9 mouse cellular contexts compared by ENCODE assay signal in the genomic region with DNA sequence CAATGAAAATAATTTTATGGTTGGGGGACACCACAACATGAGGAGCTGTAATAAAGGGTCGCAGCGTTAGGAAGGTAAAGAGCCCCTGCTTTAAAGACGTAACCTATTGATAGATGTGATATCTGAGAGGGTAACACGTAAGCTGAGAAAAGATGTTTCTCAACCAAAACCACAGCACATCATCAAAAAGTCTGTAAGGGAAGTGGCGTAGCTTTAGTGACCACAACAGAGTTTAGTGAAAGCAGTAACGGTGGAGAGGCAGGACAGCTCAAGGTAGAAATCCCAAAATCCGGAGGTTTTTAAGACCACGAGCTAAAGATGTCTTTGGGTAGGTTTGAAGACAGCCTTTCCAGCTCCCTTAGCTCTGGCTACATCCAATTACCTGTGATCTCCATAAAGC. TPM values are rescaled to one million over a fixed set of nuclear protein-coding genes. Genes with fewer than 3 reads are reported as not detected.
DNase-seq lines count a peak whose midpoint lies in the region; ATAC-seq lines count a peak whose summit lies in the region.
"Had no signal": no experiment of that assay in that cellular context is flagged by ENCODE, and none has a peak within 500 bp of the region (broad histone marks: within the 10 kb centered on the region; RNA-seq: fewer than 3 reads in every experiment).

No protein-coding gene starts in this region.

- no peaks in the 10 kb centered on the region for H3K9me3 ChIP-seq in hindbrain, embryonic 14.5 days (ENCODE audit: control insufficient read depth, low read length)
- H3K9me3 ChIP-seq in hindbrain, embryonic 11.5 days (ENCODE audit: control insufficient read depth, low read length): no peaks in the 10 kb centered on the region

- peak overlapping the region; percentile 92 for H3K4me2 ChIP-seq in hindbrain, embryonic 14.5 days (replicated peaks)
- no peak overlapping the region for H3K4me2 ChIP-seq in hindbrain, embryonic 11.5 days (replicated peaks; ENCODE audit: low read depth, low read length)

- no peak for DNase-seq in hindbrain, embryonic 14.5 days (ENCODE audit: low spot score)
- DNase-seq in hindbrain, embryonic 11.5 days (ENCODE audit: low spot score): no peak
- DNase-seq in T-cell, adult 2 months (ENCODE audit: low spot score): peak; percentile 84
- peak; percentile 90 for DNase-seq in induced T-regulatory cell, adult 2 months (ENCODE audit: low read depth)
- peak; percentile 60 to 73 for DNase-seq in natural killer cell, adult 2 months (ENCODE audit: low spot score in 2 of 2)
- DNase-seq in ovary, adult 18-20 months (ENCODE audit: low spot score): no peak
- DNase-seq in cerebellum, postnatal 36 days: no peak
- no peak for DNase-seq in kidney, adult 8-10 months
- DNase-seq: lung, adult 18-20 months had no signal

- H3K27me3 ChIP-seq in hindbrain, embryonic 14.5 days (ENCODE audit: control insufficient read depth, insufficient read depth, low read length): no peaks in the 10 kb centered on the region
- no peaks in the 10 kb centered on the region for H3K27me3 ChIP-seq in hindbrain, embryonic 11.5 days (ENCODE audit: control insufficient read depth, insufficient read depth, low read length)

- H3K9ac ChIP-seq in hindbrain, embryonic 14.5 days: peak overlapping the region; percentile 98; the same call in 1 of the 2 replicates
- no peak overlapping the region for H3K9ac ChIP-seq in hindbrain, embryonic 11.5 days (ENCODE audit: low read depth, low read length)

- H3K4me1 ChIP-seq in hindbrain, embryonic 14.5 days (replicated peaks; ENCODE audit: control insufficient read depth, insufficient read depth, low read length): peaks cover 36% of the 10 kb centered on the region
- no peaks in the 10 kb centered on the region; the same call in 1 of the 2 replicates for H3K4me1 ChIP-seq in hindbrain, embryonic 11.5 days (replicated peaks; ENCODE audit: control insufficient read depth, insufficient read depth, low read length)

- WGBS in hindbrain, embryonic 14.5 days: 95% methylated on average over 8 of the region's 8 CpGs
- 91% methylated on average over 8 of the region's 8 CpGs for WGBS in hindbrain, embryonic 11.5 days

- H3K27ac ChIP-seq in hindbrain, embryonic 14.5 days: no peak overlapping the region; the same call in 1 of the 2 replicates
- no peak overlapping the region for H3K27ac ChIP-seq in hindbrain, embryonic 11.5 days (ENCODE audit: low read depth, low read length)

- H3K4me3 ChIP-seq in hindbrain, embryonic 14.5 days (replicated peaks; ENCODE audit: low read length): no peak overlapping the region
- no peak overlapping the region for H3K4me3 ChIP-seq in hindbrain, embryonic 11.5 days (ENCODE audit: low read depth, low read length)

- ATAC-seq in hindbrain, embryonic 14.5 days (ENCODE audit: low FRiP score): no peak
- ATAC-seq in hindbrain, embryonic 11.5 days (ENCODE audit: low FRiP score): no peak

- H3K36me3 ChIP-seq in hindbrain, embryonic 14.5 days (replicated peaks; ENCODE audit: control insufficient read depth, insufficient read depth): peaks cover 19% of the 10 kb centered on the region
- no peaks in the 10 kb centered on the region for H3K36me3 ChIP-seq in hindbrain, embryonic 11.5 days (ENCODE audit: control insufficient read depth, insufficient read depth, low read length)

RNA-seq across cellular contexts. Expression of gene Dnaja1, which starts 1.0 kb away (rescaled TPM):
- polyA plus RNA-seq in hindbrain, embryonic 14.5 days (2014; fragmentation: Nextera tagmentation; extraction: Ambion mirVana): 635 and 648 TPM in 2 replicates
- polyA plus RNA-seq in hindbrain, embryonic 11.5 days (2014; fragmentation: Nextera tagmentation; extraction: Ambion mirVana): 691 and 740 TPM in 2 replicates

RNA-seq across cellular contexts. Expression of gene Aptx, which starts 17.9 kb away (rescaled TPM):
- polyA plus RNA-seq in hindbrain, embryonic 14.5 days (2014; fragmentation: Nextera tagmentation; extraction: Ambion mirVana): 40.3 and 42.1 TPM in 2 replicates
- 50.4 and 51.5 TPM in 2 replicates for polyA plus RNA-seq in hindbrain, embryonic 11.5 days (2014; fragmentation: Nextera tagmentation; extraction: Ambion mirVana)

RNA-seq across cellular contexts. Expression of gene Smu1, which starts 36.8 kb away (rescaled TPM):
- polyA plus RNA-seq in hindbrain, embryonic 14.5 days (2014; fragmentation: Nextera tagmentation; extraction: Ambion mirVana): 120 and 122 TPM in 2 replicates
- 172 and 191 TPM in 2 replicates for polyA plus RNA-seq in hindbrain, embryonic 11.5 days (2014; fragmentation: Nextera tagmentation; extraction: Ambion mirVana)

Comparison
In these comparisons a context has a peak if more than half of its experiments do, and no peak if none do; other contexts are left out.
1. DNase-seq: peak in T-cell, adult 2 months (single experiment), induced T-regulatory cell, adult 2 months (single experiment) and natural killer cell, adult 2 months (2 of 2); none in hindbrain, embryonic 14.5 days (single experiment), hindbrain, embryonic 11.5 days (single experiment), ovary, adult 18-20 months (single experiment), cerebellum, postnatal 36 days (0 of 2) and kidney, adult 8-10 months (0 of 2).